Mouse (Mus musculus): ENCODE results near the gene Pi16. TPM values are rescaled to one million over a fixed set of nuclear protein-coding genes. Genes with fewer than 3 reads are reported as not detected.

The Pi16 gene
- polyA plus RNA-seq, 1 experiment from 2014 or later: 1.9 TPM

Other genes with a start within 250 kb of the Pi16 start
- 31.3 and 33.1 TPM in 2 replicates for gene Cdkn1a, start 226.7 kb upstream of the Pi16 start, polyA plus RNA-seq (2016; fragmentation: Nextera tagmentation; extraction: Ambion mirVana)
- gene Rab44, start 203.5 kb upstream of the Pi16 start, polyA plus RNA-seq (2016; fragmentation: Nextera tagmentation; extraction: Ambion mirVana): 0.23 and 0.48 TPM in 2 replicates
- gene Cpne5, start 79.5 kb upstream of the Pi16 start, polyA plus RNA-seq (2016; fragmentation: Nextera tagmentation; extraction: Ambion mirVana): 18.0 and 23.3 TPM in 2 replicates
- 147 and 188 TPM in 2 replicates for gene Ppil1, start 53.5 kb upstream of the Pi16 start, polyA plus RNA-seq (2016; fragmentation: Nextera tagmentation; extraction: Ambion mirVana)
- 79.2 and 94.0 TPM in 2 replicates for gene BC004004, start 48.9 kb upstream of the Pi16 start, polyA plus RNA-seq (2016; fragmentation: Nextera tagmentation; extraction: Ambion mirVana)
- gene Mtch1, start 30.3 kb downstream of the Pi16 start, polyA plus RNA-seq (2016; fragmentation: Nextera tagmentation; extraction: Ambion mirVana): 281 and 310 TPM in 2 replicates
- 2.2 and 3.8 TPM in 2 replicates for gene Fgd2, start 43.2 kb downstream of the Pi16 start, polyA plus RNA-seq (2016; fragmentation: Nextera tagmentation; extraction: Ambion mirVana)
- gene Pim1, start 173.1 kb downstream of the Pi16 start, polyA plus RNA-seq (2016; fragmentation: Nextera tagmentation; extraction: Ambion mirVana): 28.7 and 31.4 TPM in 2 replicates
- not detected in 2 replicates for gene Gm17657, start 232.0 kb downstream of the Pi16 start, polyA plus RNA-seq (2016; fragmentation: Nextera tagmentation; extraction: Ambion mirVana)
- gene Tbc1d22b, start 232.1 kb downstream of the Pi16 start, polyA plus RNA-seq (2016; fragmentation: Nextera tagmentation; extraction: Ambion mirVana): 13.6 and 14.4 TPM in 2 replicates
- 1.3 and 1.5 TPM in 2 replicates for gene Tmem217, start 234.7 kb downstream of the Pi16 start, polyA plus RNA-seq (2016; fragmentation: Nextera tagmentation; extraction: Ambion mirVana)

Measured in heart, embryonic 10.5 days (tissue).